Mouse (Mus musculus) left cerebral cortex, adult 9 months (tissue): Measurements from ENCODE around the gene Hspa1b.
"Not testable (repeated sequence)": the region's sequence is repeated elsewhere in the genome, so short reads cannot be mapped to it uniquely, and the experiment has no call there.

ENCODE experiments used
- DNase-seq, 2 experiments: peaks; one replicate each; pipeline ENCODE4 v3.0.0; 2022; ENCODE audit warnings: low spot score in 2 of 2

The Hspa1b gene

GRCm38 (mm10) chr17:34959130-34959778 is at the start of gene Hspa1b:
Gene Hspa1b (minus strand): TSS chr17:34959238.
- DNase-seq = peak; percentile 69 to 85

GRCm38 (mm10) chr17:35007387-35007991 is 48.5 kb upstream of the Hspa1b start:
- no peak for DNase-seq

- DNase-seq = not testable (repeated sequence)
Measured at GRCm38 (mm10) chr17:35005902-35006301, 46.9 kb upstream of the Hspa1b start.

GRCm38 (mm10) chr17:35005158-35005557 is 46.1 kb upstream of the Hspa1b start:
- DNase-seq = no peak

GRCm38 (mm10) chr17:35004075-35004717 is 45.2 kb upstream of the Hspa1b start:
- no peak for DNase-seq

GRCm38 (mm10) chr17:35003022-35003838 is 44.2 kb upstream of the Hspa1b start:
- DNase-seq = no peak

GRCm38 (mm10) chr17:35002153-35002865 is 43.3 kb upstream of the Hspa1b start:
- no peak for DNase-seq

GRCm38 (mm10) chr17:35001452-35002152 is 42.6 kb upstream of the Hspa1b start:
- DNase-seq = peak in 1 of 2 experiments; percentile 32

- peak; percentile 53 to 72 for DNase-seq
Measured at GRCm38 (mm10) chr17:35000717-35001451, 41.8 kb upstream of the Hspa1b start, which contains the start of gene Vars. Gene Vars (plus strand): TSS chr17:35000987.

GRCm38 (mm10) chr17:34999871-35000716 is 41.1 kb upstream of the Hspa1b start:
- DNase-seq = not testable (repeated sequence)

GRCm38 (mm10) chr17:34998526-34999430 is 39.7 kb upstream of the Hspa1b start:
- DNase-seq = no peak

GRCm38 (mm10) chr17:34997142-34997483 is 38.1 kb upstream of the Hspa1b start:
- no peak for DNase-seq

GRCm38 (mm10) chr17:34996411-34997141 is 37.5 kb upstream of the Hspa1b start:
- DNase-seq = no peak

GRCm38 (mm10) chr17:34995927-34996326 is 36.9 kb upstream of the Hspa1b start:
- DNase-seq = not testable (repeated sequence)

- not testable (repeated sequence) for DNase-seq
Measured at GRCm38 (mm10) chr17:34995192-34995591, 36.2 kb upstream of the Hspa1b start.

GRCm38 (mm10) chr17:34994751-34995150 is 35.7 kb upstream of the Hspa1b start:
- no peak for DNase-seq

GRCm38 (mm10) chr17:34984218-34984617 is 25.2 kb upstream of the Hspa1b start:
- DNase-seq = no peak
